Mouse (Mus musculus): ENCODE results near the gene Tcte3. TPM values are rescaled to one million over a fixed set of nuclear protein-coding genes. Genes with fewer than 3 reads are reported as not detected.

Gene Tcte3
- total RNA-seq, 2 experiments from 2014 or later = 5.3 to 6.7 TPM

Other genes starting within 250 kb of the Tcte3 start
- gene Wdr27, start 98.3 kb downstream of the Tcte3 start, total RNA-seq (2021) = 1 to 10 TPM; 7.2 to 9.2 TPM
- gene 1600012H06Rik, start 98.3 kb downstream of the Tcte3 start, total RNA-seq (2021) = 10 to 100 TPM; 37.3 to 39.5 TPM
- gene Phf10, start 80.2 kb downstream of the Tcte3 start, total RNA-seq (2021) = 10 to 100 TPM; 76.9 to 81.2 TPM
- gene 9030025P20Rik, start 63.0 kb downstream of the Tcte3 start, total RNA-seq (2021) = 10 to 100 TPM; 10.4 to 12.2 TPM
- not detected for gene Gm3417, start 62.7 kb downstream of the Tcte3 start, total RNA-seq (2021)
- gene Gm3435, start 31.3 kb downstream of the Tcte3 start, total RNA-seq (2021) = 1 to 10 TPM; 6.7 to 9.4 TPM
- gene Ermard, start 280 bp downstream of the Tcte3 start, total RNA-seq (2021) = 10 to 100 TPM; 91.8 to 93.3 TPM
- gene Gm3448, start within 50 bp of the Tcte3 start, total RNA-seq (2021) = 1 to 10 TPM; 8.4 to 8.8 TPM